Mouse (Mus musculus): ENCODE measurements around the gene Sox1.

Gene Sox1

GRCm38 (mm10) chr8:12389801-12390639, 5.1 kb upstream of the Sox1 start:
- DNase-seq, result no peak

DNA sequence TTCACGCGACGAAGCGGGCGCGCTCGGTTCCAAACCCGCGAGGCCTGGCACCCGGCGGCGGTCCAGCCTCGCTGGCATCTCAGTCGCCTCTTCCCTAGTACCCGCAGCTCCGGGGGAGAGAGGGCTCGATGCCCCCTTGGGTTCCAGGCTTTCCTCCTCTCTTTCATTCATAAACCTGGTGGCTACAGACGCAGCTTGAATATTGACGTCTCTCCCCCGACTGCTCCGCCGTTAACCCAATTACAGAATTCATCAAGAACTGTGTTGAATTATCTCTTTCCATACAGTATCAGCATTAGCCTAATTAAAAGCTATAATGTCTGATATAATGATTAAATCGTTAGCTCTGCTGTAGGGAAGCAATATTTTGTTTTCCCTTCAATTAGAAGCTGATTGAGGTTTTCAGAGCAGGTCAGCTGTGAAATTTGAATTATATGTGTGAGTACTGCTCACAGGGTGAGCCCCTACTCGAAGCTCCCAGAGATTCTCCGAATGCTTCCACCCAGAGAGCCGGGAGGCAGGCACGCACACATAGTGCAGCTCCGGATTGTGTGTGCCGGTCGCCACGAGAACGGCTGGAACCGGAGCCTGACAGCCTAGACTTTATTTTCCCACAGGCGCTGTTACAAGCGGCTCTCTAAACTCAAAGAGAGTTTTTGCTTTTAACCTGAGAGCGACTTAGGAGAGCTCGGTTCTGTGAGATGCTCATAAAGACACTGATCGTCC, 4.3 kb upstream of the Sox1 start:
- DNase-seq, result no peak

- peak; percentile 28 for DNase-seq
Observed at GRCm38 (mm10) chr8:12391366-12392250, 3.5 kb upstream of the Sox1 start.

DNA sequence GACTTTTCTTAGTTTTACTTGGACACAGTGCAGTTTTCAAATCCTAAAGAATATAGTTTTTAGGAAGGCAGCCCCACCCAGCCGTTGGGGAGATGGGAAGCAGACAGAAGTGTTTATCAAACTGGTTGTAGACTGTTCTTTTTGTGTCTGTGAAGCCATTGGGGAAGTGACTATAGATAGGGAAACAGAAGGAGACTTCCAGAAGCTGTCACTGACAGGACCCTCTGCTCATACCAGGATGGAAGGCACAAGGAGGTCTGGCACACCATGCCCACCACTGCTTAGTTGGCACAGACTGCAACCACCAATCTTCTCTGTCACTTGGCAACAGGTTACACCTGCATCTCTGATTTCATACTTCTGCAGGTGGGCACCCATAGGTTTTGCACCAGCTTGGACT, 2.3 kb upstream of the Sox1 start:
- no peak for DNase-seq

DNA sequence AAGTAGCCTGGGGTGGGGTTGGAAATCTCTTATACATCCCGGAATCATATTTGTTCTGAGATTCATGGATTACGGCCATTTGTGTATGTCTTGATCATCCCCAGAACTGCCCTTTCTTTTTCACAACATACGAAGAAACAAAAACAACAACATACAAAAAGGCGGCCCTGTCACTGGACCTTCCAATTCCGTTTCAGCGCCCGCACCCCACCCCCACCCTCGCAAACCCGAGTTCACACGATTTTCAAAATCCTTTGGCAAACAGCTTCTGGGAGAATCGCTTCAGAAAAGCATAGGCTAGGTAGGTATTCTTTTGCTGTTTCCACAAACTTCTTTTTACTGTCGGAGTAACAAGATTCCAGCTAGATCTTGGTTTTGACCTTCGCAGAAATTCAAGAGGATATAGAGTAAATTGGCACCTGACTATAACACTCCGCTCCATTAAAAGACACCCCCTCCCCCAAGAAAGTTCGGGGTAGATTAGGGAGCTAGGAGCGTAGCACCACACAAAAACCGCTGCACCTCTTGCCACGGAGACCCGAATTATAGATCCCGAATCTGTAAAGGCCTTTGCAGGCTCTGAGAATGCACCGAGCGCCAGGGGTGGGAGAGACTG, 602 bp upstream of the Sox1 start:
- no peak for DNase-seq

DNA sequence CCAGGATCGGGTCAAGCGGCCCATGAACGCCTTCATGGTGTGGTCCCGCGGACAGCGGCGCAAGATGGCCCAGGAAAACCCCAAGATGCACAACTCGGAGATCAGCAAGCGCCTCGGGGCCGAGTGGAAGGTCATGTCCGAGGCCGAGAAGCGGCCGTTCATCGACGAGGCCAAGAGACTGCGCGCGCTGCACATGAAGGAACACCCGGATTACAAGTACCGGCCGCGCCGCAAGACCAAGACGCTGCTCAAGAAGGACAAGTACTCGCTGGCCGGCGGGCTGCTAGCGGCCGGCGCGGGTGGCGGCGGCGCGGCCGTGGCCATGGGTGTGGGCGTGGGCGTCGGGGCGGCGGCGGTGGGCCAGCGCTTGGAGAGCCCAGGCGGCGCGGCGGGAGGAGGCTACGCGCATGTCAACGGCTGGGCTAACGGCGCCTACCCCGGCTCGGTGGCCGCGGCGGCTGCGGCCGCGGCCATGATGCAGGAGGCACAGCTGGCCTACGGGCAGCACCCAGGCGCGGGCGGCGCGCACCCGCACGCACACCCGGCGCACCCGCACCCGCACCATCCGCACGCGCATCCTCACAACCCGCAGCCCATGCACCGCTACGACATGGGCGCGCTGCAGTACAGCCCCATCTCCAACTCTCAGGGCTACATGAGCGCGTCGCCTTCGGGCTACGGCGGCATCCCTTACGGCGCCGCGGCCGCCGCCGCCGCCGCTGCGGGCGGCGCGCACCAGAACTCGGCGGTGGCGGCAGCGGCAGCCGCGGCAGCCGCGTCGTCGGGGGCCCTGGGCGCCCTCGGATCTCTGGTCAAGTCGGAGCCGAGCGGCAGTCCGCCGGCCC, 1.6 kb downstream of the Sox1 start:
- DNase-seq, result no peak

- peak; percentile 21 for DNase-seq
Observed at GRCm38 (mm10) chr8:12397346-12397925, 2.3 kb downstream of the Sox1 start.

- DNase-seq, result no peak
Observed at GRCm38 (mm10) chr8:12398011-12398945, 3.2 kb downstream of the Sox1 start.

DNA sequence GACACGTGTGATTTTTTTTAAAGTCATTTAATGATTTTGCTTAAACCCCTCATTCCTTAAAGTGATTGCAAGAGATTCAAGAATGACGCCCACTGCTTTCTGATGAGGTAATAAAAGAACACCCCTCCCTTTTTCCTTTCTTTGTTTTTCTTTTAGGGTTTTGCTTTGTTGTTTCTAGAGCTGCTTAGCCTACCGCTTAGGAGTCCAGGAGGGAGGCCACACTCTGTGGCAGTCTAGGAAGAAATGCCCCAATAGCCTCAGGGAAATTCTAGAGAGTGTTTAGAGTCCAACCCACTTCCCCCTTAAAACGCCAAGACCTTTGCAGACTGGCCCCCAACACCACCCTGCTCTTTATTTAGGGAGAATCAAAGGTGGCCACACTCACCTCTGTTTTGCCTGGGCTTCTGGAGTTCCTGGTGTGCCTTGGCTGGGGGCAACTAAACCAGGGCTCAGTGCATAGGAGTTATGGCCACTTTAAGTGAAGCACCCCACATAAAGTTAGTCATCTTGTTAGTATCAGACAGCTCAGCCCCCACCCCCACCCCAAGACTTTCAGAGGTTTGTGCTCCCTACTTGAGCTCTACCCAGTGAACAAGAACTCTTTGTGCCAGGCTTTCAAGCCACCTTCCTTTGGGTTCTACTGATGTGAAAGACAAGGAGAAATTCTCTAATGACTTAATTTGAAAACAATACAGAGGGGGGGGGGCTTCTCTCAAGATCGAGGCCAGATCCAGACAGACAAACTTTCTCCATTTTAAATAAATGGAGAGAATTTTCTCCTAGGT, 4.5 kb downstream of the Sox1 start:
- DNase-seq, result no peak

- DNase-seq, result no peak
Observed at GRCm38 (mm10) chr8:12400611-12401390, 5.7 kb downstream of the Sox1 start.

DNA sequence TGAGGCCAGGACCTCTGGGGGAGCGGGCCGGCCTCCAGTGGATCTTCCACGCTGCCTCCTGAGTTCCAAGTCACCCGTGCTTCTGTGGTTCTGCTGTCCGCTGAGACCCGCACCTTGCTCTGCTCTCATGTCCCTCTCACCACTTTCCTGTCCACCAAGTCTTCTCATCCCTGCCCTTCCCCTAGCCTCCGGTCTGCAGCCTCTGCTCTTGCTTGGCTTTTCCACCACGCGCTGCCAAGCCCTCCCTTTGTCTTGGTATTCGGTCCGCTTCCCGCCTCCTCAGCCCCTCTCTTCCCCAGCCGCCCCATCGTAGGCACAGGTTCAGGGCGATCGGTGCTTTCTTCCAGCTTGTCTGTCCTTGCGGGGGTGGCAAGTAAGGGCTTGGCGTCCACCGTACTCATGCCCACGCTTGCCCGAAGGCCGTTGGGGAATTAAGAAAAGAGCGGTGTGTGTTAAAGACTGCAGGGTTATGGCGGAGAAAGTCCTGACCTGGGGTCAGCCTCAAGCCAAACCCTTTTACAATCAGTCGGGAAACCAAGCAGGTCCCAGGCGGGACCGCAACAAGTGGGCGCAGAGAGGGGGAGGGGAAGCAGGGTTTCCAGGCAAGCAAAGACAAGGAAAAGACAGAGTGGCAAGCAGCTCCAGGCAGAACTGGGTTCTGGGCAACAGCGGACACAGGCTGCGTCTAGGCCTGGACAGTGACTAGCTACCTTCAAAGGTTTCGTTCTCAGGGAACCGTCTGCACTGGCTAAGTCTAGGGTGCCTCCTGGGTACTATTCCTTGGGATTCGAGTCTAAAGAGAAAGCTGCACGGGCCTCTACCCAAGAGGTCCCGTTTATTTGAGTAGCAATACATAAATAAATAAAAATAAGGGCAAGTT, 6.5 kb downstream of the Sox1 start:
- DNase-seq, result no peak

DNA sequence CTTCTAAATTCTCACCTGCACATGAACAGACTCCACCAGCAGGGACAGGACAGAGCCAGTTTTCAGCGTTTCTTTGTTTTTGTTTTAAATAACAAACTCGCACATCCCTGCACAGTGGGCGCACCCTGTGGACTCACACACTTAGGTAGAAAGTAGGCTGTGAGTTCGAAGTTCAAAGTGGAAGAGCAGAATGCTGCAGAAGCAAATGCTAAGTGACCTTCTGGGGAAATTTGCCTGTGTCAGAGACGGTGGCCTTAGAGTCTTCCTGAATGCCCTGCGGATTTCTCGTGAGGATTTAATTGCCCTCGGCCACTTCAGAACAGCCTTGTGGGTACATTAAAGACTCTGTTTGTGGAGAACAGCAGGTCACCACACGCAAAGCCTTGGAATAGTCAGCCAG, 7.6 kb downstream of the Sox1 start:
- no peak for DNase-seq

DNA sequence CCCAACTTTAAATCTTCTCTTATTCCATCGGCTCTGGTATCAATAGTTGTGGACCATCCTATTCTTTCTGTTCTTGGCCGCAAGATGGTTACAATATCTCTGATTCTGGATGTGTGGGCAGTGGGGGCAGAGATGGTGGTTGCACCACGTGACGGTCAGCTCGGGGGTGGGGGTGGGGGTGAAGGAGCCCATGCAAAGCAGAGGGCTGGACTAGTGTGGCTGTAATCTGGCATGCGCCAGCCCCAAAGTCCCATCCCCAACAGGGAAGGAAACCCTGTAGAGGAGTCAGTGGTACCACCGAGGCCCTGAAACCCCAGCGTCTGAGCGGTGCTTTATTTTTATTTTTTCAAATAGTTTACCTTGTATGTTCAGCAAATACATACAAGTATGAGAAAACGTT, 12.9 kb downstream of the Sox1 start:
- DNase-seq, result no peak

DNA sequence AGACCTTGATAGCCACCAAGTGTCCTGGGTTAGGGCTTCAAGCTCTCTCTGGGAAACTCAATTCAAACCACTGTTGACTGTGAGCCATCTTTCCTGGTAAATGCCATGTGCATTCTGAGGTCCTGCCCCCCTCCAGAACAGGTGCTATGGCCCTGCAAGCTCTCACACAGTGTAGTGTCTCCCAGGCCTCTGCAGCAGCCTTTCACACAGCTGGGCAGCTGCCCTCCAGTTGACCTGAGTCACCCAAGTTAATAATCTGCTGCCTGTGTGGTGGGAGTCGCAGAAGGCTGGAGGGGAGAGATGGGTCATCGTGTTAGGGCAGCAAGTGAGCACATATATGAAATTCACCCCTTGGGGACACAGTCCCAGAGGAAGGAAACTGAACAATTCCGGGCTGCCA, 14.9 kb downstream of the Sox1 start:
- DNase-seq, result no peak

DNA sequence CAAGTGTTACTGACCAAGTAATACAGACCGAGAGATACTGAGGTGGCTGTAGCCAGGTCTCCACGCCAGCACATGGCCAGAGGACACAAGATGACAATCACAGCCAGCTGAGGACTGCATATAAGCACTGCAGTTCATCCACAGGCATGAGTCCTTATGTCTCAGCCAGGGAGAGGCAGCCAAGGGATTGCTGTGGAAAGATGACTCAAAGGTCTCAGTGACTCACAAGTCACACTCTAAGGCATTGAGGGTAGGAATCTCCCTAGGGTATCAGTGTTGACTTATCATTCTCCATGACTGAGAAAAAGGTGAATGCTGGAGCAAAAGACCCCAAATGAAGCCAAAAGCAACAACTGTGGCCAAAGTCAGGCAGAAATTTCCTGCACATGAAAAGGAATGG, 22.0 kb downstream of the Sox1 start:
- DNase-seq, result no peak

DNA sequence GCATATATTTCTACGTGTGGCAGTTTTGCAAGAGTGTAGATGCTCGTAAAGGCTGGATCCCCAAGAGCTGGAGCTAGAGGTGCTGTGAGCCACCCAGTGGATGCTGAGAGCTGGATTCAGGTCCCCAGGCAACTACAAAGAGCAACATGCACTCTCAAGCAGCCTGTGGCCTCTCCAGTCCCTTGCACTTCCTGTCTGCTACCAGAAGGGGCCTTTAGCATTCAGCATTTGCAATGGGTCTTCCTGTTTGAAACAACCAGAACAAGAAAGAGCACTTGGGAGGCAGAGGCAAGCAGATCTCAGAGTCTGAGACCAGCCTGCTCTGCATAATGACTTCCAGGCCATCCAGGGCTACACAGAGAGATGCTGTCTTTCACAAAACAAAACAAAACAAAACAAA, 25.4 kb downstream of the Sox1 start:
- DNase-seq, result no peak

GRCm38 (mm10) chr8:12425906-12426305, 30.8 kb downstream of the Sox1 start:
- DNase-seq, result no peak

DNA sequence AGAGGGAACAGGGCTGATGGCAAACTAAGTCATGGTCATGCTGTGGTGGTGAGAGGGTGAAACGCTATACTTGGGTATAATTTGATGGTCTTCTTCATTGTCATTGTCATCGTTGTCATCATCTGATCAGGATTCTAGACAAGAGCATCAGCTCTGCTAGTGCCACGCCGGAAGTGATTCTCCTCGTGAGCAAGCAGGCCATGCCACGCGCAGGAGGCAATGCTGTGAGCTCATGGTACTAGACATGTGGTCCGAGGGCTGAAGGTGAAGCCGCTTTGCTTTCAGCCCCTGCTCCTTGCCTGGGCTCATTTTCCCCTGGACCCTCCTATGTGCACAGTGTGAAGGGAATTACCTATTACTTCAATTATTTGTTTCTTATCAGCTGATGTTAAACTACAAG, 32.3 kb downstream of the Sox1 start:
- no peak for DNase-seq
